Mouse (Mus musculus): Measurements from ENCODE around the gene B430305J03Rik. TPM values are rescaled to one million over a fixed set of nuclear protein-coding genes. Genes with fewer than 3 reads are reported as not detected.

The B430305J03Rik gene
- polyA plus RNA-seq (2017; shearing (Covaris generic)): not detected

DNA sequence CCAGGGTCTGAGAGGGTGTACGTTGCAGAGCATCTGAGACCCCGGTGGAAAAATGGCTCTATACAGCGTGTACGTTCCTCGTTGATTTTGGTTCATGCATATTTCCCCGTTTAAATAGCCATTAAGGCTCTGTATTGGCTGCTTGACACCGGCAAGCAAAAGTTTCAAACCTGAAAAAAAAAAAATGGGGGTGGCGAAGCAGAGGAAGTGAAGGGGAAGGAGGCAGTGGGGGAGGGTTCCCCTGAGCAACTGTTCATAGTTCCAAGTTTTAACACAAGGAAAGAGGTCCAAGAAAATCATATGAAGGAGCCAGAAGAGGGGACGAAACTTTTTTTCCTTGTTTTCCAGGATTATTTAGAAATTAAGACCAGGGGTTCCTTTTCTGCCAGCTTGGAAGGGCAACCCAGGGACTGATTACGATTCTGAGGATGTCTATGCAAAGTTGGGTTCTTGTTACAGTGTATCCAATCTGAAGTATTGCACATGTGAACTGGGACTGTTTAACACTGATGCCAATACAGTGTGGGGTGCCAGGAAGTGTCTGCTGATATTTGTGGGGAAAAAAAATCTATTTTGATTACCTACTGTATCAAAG, at the start of gene B430305J03Rik:
Gene B430305J03Rik, minus strand, starts transcription at position 173 of the 595 bp plus-strand sequence.

DNA sequence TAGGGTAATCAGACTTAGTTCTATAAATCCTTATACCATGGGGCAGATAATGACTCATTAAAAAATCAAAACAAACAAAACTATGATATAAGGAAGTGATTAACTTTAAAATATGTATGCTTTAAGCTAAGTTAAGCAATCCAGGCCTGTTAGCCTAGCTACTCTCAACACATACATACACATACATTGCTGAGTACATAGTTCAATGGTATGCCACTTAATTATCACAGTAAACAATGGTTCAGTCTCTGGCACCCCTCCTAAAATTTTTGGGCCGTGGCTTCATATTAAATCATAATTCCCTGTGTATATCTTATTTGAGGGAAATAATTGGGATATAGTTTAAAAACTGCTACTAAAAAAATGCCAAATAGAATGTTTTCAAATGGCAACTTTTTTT, 4.4 kb downstream of the B430305J03Rik start, which contains the start of gene Rap2b:
Gene Rap2b, plus strand, starts transcription at position 301 of the 400 bp plus-strand sequence.

Other genes starting within 250 kb of the B430305J03Rik start
- gene Rap2b, start 4.3 kb downstream of the B430305J03Rik start, polyA plus RNA-seq (2017; shearing (Covaris generic)): 3.4 TPM

Measured in activated CD4-positive, CD25-positive, alpha-beta regulatory T cell, adult 9 weeks (primary cell).